Mouse (Mus musculus) CD4-positive, CD25-positive, alpha-beta regulatory T cell, adult 2 months (primary cell): ENCODE results near the gene Efna4.

Source experiments
- DNase-seq: peaks from one replicate; pipeline ENCODE4 v3.0.0-alpha.2; 2012; ENCODE audit warnings: low read depth, low spot score

The Efna4 gene

GRCm38 (mm10) chr3:89308089-89308488 is 29.7 kb downstream of the Efna4 start:
- DNase-seq: peak; percentile 79

- DNase-seq: no peak
Measured at GRCm38 (mm10) chr3:89305551-89306325, 32.1 kb downstream of the Efna4 start.

DNA sequence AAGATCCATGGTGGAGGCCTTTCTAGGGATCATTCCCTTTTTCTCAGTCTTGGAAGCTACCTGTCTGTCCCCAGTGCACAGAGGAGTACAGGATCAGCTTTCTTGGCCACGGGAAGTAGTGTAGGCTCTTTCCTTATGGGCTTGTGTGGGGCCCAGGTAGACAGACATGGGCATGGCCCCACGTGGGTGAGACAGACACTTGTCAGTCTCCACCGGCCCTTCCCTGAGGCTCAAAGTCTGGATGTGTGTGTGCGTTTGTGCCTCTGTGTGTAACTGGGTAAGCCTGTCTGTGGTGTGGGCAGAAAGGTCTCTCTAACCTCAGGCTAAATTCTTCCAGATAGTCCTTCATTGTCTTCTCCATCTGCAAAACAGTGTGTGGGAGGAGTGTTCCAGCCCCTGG is 32.7 kb downstream of the Efna4 start:
- no peak for DNase-seq

- DNase-seq: no peak
Measured at GRCm38 (mm10) chr3:89304440-89304839, 33.4 kb downstream of the Efna4 start.

GRCm38 (mm10) chr3:89300514-89300913 is 37.3 kb downstream of the Efna4 start:
- DNase-seq: peak; percentile 23

- DNase-seq: no peak
Measured at GRCm38 (mm10) chr3:89300071-89300470, 37.8 kb downstream of the Efna4 start.

DNA sequence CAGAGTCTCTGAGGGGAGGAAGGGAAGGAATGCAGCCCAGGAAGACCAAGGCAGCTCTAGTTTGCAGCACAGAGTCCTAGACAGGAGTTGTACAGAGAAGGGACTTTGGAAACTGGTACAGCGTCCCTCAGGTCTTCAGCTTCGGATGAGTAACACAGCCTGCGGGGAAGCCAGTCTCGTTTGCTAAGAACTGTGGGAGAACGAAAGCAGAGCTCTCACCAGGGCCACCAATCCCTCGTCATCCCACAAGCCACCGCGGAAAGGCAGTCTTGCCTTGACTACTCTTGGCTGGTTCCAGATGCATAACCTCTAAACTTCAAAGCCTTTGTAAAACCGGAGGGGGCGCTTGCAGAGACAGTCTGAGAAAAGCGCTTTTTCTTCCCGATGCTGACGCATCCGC is 38.3 kb downstream of the Efna4 start:
- peak; percentile 65 for DNase-seq

DNA sequence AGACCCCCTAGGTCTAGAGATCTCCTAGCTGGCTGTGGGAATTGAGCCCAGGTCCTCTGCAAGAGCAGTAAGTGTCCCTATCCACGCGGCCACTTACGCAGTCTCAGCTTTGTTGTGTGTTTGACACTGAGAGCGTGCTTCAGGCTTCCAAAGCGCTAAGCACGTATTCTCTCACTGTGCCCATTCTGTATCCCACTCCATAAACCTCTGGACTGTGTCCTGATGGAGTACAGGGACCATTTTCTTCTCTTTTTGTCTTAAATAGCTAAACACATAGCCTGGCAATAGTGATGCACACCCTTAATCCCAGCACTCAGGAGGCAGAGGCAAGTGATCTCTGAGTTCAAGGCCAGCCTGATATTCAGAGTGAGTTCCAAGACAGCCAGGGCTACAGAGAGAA is 38.9 kb downstream of the Efna4 start:
- no peak for DNase-seq

GRCm38 (mm10) chr3:89296761-89297396 is 40.9 kb downstream of the Efna4 start:
- DNase-seq: no peak

- DNase-seq: no peak
Measured at GRCm38 (mm10) chr3:89295685-89296230, 42.1 kb downstream of the Efna4 start.

GRCm38 (mm10) chr3:89294195-89294594 is 43.6 kb downstream of the Efna4 start:
- no peak for DNase-seq

- DNase-seq: no peak
Measured at GRCm38 (mm10) chr3:89293247-89293918, 44.4 kb downstream of the Efna4 start.

- no peak for DNase-seq
Measured at GRCm38 (mm10) chr3:89292303-89292702, 45.5 kb downstream of the Efna4 start.

- no peak for DNase-seq
Measured at GRCm38 (mm10) chr3:89291874-89292273, 46.0 kb downstream of the Efna4 start.

- no peak for DNase-seq
Measured at GRCm38 (mm10) chr3:89288503-89288928, 49.3 kb downstream of the Efna4 start.

GRCm38 (mm10) chr3:89287286-89287685 is 50.5 kb downstream of the Efna4 start:
- DNase-seq: no peak

DNA sequence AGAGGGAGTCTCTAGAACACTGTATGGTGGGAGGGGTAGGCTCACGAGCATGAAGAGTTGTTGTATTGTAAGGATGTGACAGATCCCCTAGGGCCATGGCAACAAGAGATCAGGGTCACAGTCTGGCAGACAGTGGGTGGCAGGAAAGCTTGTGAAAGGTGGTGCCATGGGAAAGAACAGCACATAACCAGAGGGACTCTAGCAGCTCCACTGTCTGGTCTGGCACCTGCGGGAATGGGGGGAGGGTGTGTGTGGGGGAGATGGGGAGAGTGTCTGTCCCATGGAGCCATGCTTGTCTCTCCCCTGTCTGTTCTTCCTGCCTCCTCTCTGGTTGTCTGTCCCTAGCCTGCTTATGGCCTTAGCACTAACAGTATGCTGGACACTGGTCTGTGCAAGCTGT is 52.3 kb downstream of the Efna4 start:
- DNase-seq: no peak

DNA sequence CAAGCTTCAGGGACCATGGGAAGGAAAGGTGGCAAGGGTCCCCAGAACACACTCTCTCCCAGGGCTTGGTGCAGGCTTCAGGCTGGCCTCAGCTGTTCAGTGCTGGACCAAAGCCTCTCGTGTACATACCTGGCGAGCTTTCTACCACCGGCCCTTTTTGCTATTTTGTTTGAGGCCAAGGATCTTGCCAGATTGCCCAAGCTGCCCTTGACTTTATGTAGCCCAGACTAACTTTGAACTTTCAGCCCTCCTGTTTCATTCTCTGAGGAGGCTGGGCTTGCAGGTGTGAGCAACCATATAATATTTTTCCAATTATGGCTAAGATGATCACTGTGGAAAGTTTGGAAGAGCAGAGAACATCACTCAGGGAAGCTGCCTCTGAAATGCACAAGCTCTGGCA is 53.6 kb downstream of the Efna4 start:
- DNase-seq: no peak
